Mouse (Mus musculus) limb, embryonic 14.5 days (tissue): ENCODE data around the gene Gm49387. TPM values are rescaled to one million over a fixed set of nuclear protein-coding genes. Genes with fewer than 3 reads are reported as not detected.
"Not testable (repeated sequence)": the region's sequence is repeated elsewhere in the genome, so short reads cannot be mapped to it uniquely, and the experiment has no call there.

Source experiments
- ATAC-seq: fragments of 200-750 bp; cut with Nextera tagmentation; 2 replicates; pipeline ENCODE4 v1.8.0; 2017; ENCODE audit warnings: low read depth, moderate number of reproducible peaks, moderate TSS enrichment; ENCODE audit not compliant: low FRiP score
- DNase-seq: peaks from one replicate; pipeline ENCODE4 v3.0.0-alpha.2; 2015; ENCODE audit warnings: low spot score
- H3K27ac ChIP-seq: fragments of 300-500 bp; sonication (generic); replicated peaks from 2 replicates; pipeline ENCODE4 v1.5.1; 2014; ENCODE audit warnings: low read depth, mild to moderate bottlenecking, low read length, moderate library complexity, mixed read lengths
- H3K27me3 ChIP-seq: fragments of 300-500 bp; sonication (generic); 2 replicates; pipeline ENCODE4 v1.6.1; 2014; ENCODE audit warnings: low read length, mixed read lengths; ENCODE audit not compliant: control insufficient read depth, insufficient read depth
- H3K36me3 ChIP-seq: fragments of 300-500 bp; sonication (generic); 2 replicates; pipeline ENCODE4 v1.6.1; 2014; ENCODE audit warnings: mild to moderate bottlenecking, low read length, moderate library complexity, mixed read lengths; ENCODE audit not compliant: control insufficient read depth, insufficient read depth
- H3K4me1 ChIP-seq: fragments of 300-500 bp; sonication (generic); 2 replicates; pipeline ENCODE4 v1.6.1; 2014; ENCODE audit warnings: antibody characterized with exemption, low read length, mixed read lengths; ENCODE audit not compliant: control insufficient read depth, insufficient read depth
- H3K4me2 ChIP-seq: fragments of 300-500 bp; sonication (generic); replicated peaks from 2 replicates; pipeline ENCODE4 v1.6.1; 2014; ENCODE audit warnings: low read depth, mild to moderate bottlenecking, low read length, moderate library complexity; ENCODE audit not compliant: severe bottlenecking
- H3K4me3 ChIP-seq: fragments of 300-500 bp; sonication (generic); replicated peaks from 2 replicates; pipeline ENCODE4 v1.5.1; 2014; ENCODE audit warnings: low read length
- H3K9ac ChIP-seq: fragments of 300-500 bp; sonication (generic); 2 replicates; pipeline ENCODE4 v1.6.1; 2014; ENCODE audit warnings: mild to moderate bottlenecking, low read depth, low read length, moderate library complexity; ENCODE audit not compliant: severe bottlenecking
- H3K9me3 ChIP-seq: fragments of 300-500 bp; sonication (generic); 2 replicates; pipeline ENCODE4 v1.6.1; 2016; ENCODE audit warnings: low read length; ENCODE audit not compliant: control insufficient read depth
- POLR2A ChIP-seq: fragments of 200-500 bp; IDR thresholded peaks from 2 replicates; pipeline ENCODE4 v1.8.0; 2012; ENCODE audit warnings: inconsistent platforms, mild to moderate bottlenecking, moderate library complexity, borderline replicate concordance; ENCODE audit not compliant: insufficient read depth, insufficient read length; ENCODE audit errors: extremely low read depth
- WGBS: fragments of 180-500 bp; shearing (Covaris S2); extraction: QIAGEN DNeasy Blood & Tissue Kit; methylation state at CpG from one replicate; pipeline ENCODE4 v1.1.7; 2014; 5-methylcytosine and 5-hydroxymethylcytosine counted together
- polyA plus RNA-seq, 2 experiments: library from polyadenylated mRNA; depleted of rRNA in 1 of 2; stranded (reverse) in 1 of 2; unstranded in 1 of 2; fragments of >200 nt; fragmentation: Nextera tagmentation in 1 of 2; extraction: Ambion mirVana in 1 of 2; gene quantifications; 2 replicates each; pipeline versions ENCODE4 v1.2.1 to v1.2.3; 2012 to 2014

Gene Gm49387
- polyA plus RNA-seq, 2 experiments = 3.0 TPM; not detected in 1

- WGBS = 61% methylated on average over 4 of the region's 4 CpGs
- Histone ChIP-seq H3K4me3 (no peak overlapping the region), H3K27ac (no peak overlapping the region), H3K27me3 (no peaks in the 10 kb centered on the region), H3K4me1 (no peaks in the 10 kb centered on the region), H3K9ac (no peak overlapping the region), H3K4me2 (no peak overlapping the region), H3K36me3 (no peaks in the 10 kb centered on the region; the same call in 1 of the 2 replicates), H3K9me3 (no peaks in the 10 kb centered on the region)
- DNase-seq (no peak), ATAC-seq (no peak)
- no peak for TF ChIP-seq POLR2A
These were observed 28.7 kb downstream of the Gm49387 start for GRCm38 (mm10) chr14:31611986-31612385.

- H3K9ac ChIP-seq = no peak overlapping the region
- H3K4me3 ChIP-seq = no peak overlapping the region
- H3K4me2 ChIP-seq = no peak overlapping the region
- no peak overlapping the region for H3K27ac ChIP-seq
- no peaks in the 10 kb centered on the region for H3K27me3 ChIP-seq
- no peak for ATAC-seq
- WGBS = 57% methylated on average over 6 of the region's 6 CpGs
- no peaks in the 10 kb centered on the region for H3K9me3 ChIP-seq
- no peaks in the 10 kb centered on the region for H3K4me1 ChIP-seq
- no peak for DNase-seq
- no peaks in the 10 kb centered on the region for H3K36me3 ChIP-seq
- no peak for TF ChIP-seq POLR2A
These were observed 35.2 kb downstream of the Gm49387 start for GRCm38 (mm10) chr14:31605514-31605913.

GRCm38 (mm10) chr14:31604916-31605315, 35.8 kb downstream of the Gm49387 start:
- H3K9me3 ChIP-seq = no peaks in the 10 kb centered on the region
- TF ChIP-seq POLR2A = no peak
- H3K4me3 ChIP-seq = no peak overlapping the region
- no peak overlapping the region for H3K9ac ChIP-seq
- DNase-seq (peak; percentile 38), ATAC-seq (no peak)
- no peaks in the 10 kb centered on the region for H3K36me3 ChIP-seq
- WGBS = 76% methylated on average over 5 of the region's 5 CpGs
- H3K27me3 ChIP-seq = no peaks in the 10 kb centered on the region
- H3K4me1 ChIP-seq = no peaks in the 10 kb centered on the region
- H3K27ac ChIP-seq = no peak overlapping the region
- no peak overlapping the region for H3K4me2 ChIP-seq

GRCm38 (mm10) chr14:31602616-31602979, 38.1 kb downstream of the Gm49387 start:
- not testable (repeated sequence) for ATAC-seq, H3K4me1 ChIP-seq, H3K4me3 ChIP-seq, H3K27ac ChIP-seq, H3K4me2 ChIP-seq, H3K9ac ChIP-seq, H3K27me3 ChIP-seq, H3K9me3 ChIP-seq, H3K36me3 ChIP-seq, DNase-seq
- 85% methylated on average over 6 of the region's 6 CpGs for WGBS

- Histone ChIP-seq H3K36me3 (no peaks in the 10 kb centered on the region), H3K4me1 (no peaks in the 10 kb centered on the region), H3K27ac (no peak overlapping the region), H3K27me3 (no peaks in the 10 kb centered on the region), H3K4me3 (no peak overlapping the region), H3K9ac (no peak overlapping the region), H3K9me3 (no peaks in the 10 kb centered on the region), H3K4me2 (no peak overlapping the region)
- ATAC-seq (no peak), DNase-seq (no peak)
- no peak for TF ChIP-seq POLR2A
- 93% methylated on average over 14 of the region's 14 CpGs for WGBS
These were observed 38.6 kb downstream of the Gm49387 start for GRCm38 (mm10) chr14:31601908-31602615.
